Mouse (Mus musculus) liver, postnatal 0 days (tissue): ENCODE measurements around the gene Syna. TPM values are rescaled to one million over a fixed set of nuclear protein-coding genes. Genes with fewer than 3 reads are reported as not detected.

Source experiments
- ATAC-seq: fragments of 200-750 bp; cut with Nextera tagmentation; 2 replicates; pipeline ENCODE4 v1.8.0; 2017; ENCODE audit warnings: mild to moderate bottlenecking, moderate library complexity
- DNase-seq: peaks from one replicate; pipeline ENCODE4 v3.0.0-alpha.2; 2016
- H3K27ac ChIP-seq: fragments of 300-500 bp; sonication (generic); 2 replicates; pipeline ENCODE4 v1.5.1; 2014; ENCODE audit warnings: antibody characterized with exemption, moderate library complexity, mild to moderate bottlenecking, low read depth
- H3K27me3 ChIP-seq: fragments of 300-500 bp; sonication (generic); 2 replicates; pipeline ENCODE4 v1.6.1; 2014; ENCODE audit warnings: low read length, control low read depth, mixed read lengths; ENCODE audit not compliant: insufficient read depth
- H3K36me3 ChIP-seq: fragments of 300-500 bp; sonication (generic); replicated peaks from 2 replicates; pipeline ENCODE4 v1.6.1; 2014; ENCODE audit warnings: mild to moderate bottlenecking, control low read depth, low read length, moderate library complexity, mixed read lengths; ENCODE audit not compliant: insufficient read depth
- H3K4me1 ChIP-seq: fragments of 300-500 bp; sonication (generic); 2 replicates; pipeline ENCODE4 v1.6.1; 2014; ENCODE audit warnings: antibody characterized with exemption, mild to moderate bottlenecking, control low read depth; ENCODE audit not compliant: insufficient read depth
- H3K4me2 ChIP-seq: fragments of 300-500 bp; sonication (generic); 2 replicates; pipeline ENCODE4 v1.6.1; 2014; ENCODE audit warnings: low read depth, mild to moderate bottlenecking, low read length, moderate library complexity, mixed read lengths
- H3K4me3 ChIP-seq: fragments of 300-500 bp; sonication (generic); 2 replicates; pipeline ENCODE4 v1.5.1; 2014; ENCODE audit warnings: low read depth, low read length
- H3K9ac ChIP-seq: fragments of 300-500 bp; sonication (generic); replicated peaks from 2 replicates; pipeline ENCODE4 v1.6.1; 2014; ENCODE audit warnings: mild to moderate bottlenecking, moderate library complexity
- H3K9me3 ChIP-seq: fragments of 300-500 bp; sonication (generic); 2 replicates; pipeline ENCODE4 v1.6.1; 2016; ENCODE audit warnings: mild to moderate bottlenecking, control low read depth, low read length, mixed read lengths
- CTCF ChIP-seq: sonication (generic); IDR thresholded peaks from 2 replicates; pipeline ENCODE4 v1.5.1; 2016; ENCODE audit warnings: antibody characterized with exemption, low read depth
- EP300 ChIP-seq: IDR thresholded peaks from 2 replicates; pipeline ENCODE4 v1.6.1; 2016; ENCODE audit warnings: antibody characterized with exemption, low read depth, mild to moderate bottlenecking
- WGBS: fragments of 180-500 bp; shearing (Covaris S2); extraction: QIAGEN DNeasy Blood & Tissue Kit; methylation state at CpG from one replicate; pipeline ENCODE4 v1.1.7; 2014; ENCODE audit not compliant: insufficient replicate concordance; 5-methylcytosine and 5-hydroxymethylcytosine counted together
- polyA plus RNA-seq: library from polyadenylated mRNA; unstranded; fragments of >200 nt; fragmentation: Nextera tagmentation; extraction: Ambion mirVana; gene quantifications from 2 replicates; pipeline ENCODE4 v1.2.1, GENCODE M21; 2015

Syna gene
- polyA plus RNA-seq, 1 experiment from 2014 or later = not detected

- H3K9ac ChIP-seq = no peak overlapping the region
- DNase-seq = no peak
- H3K9me3 ChIP-seq = no peaks in the 10 kb centered on the region
- H3K36me3 ChIP-seq = no peaks in the 10 kb centered on the region
- ATAC-seq = no peak
- peaks cover 15% of the 10 kb centered on the region for H3K4me1 ChIP-seq
- no peaks in the 10 kb centered on the region for H3K27me3 ChIP-seq
- no peak overlapping the region for H3K4me3 ChIP-seq
- H3K4me2 ChIP-seq = no peak overlapping the region
- TF ChIP-seq CTCF (no peak), EP300 (no peak)
- WGBS = 77% methylated on average over 6 of the region's 6 CpGs
- no peak overlapping the region for H3K27ac ChIP-seq
Measured at GRCm38 (mm10) chr5:134540881-134541280, 19.1 kb downstream of the Syna start.

- Histone ChIP-seq H3K27ac (peak overlapping the region; percentile 66), H3K36me3 (no peaks in the 10 kb centered on the region), H3K27me3 (no peaks in the 10 kb centered on the region), H3K9me3 (no peaks in the 10 kb centered on the region), H3K4me1 (peaks cover 15% of the 10 kb centered on the region), H3K9ac (no peak overlapping the region), H3K4me3 (no peak overlapping the region), H3K4me2 (no peak overlapping the region)
- TF ChIP-seq CTCF (0 out of 2 replicates have a peak, but pooled peaks have one; percentile 2), EP300 (no peak)
- peak; percentile 83 for ATAC-seq
- WGBS = 10% methylated on average over 3 of the region's 3 CpGs
- DNase-seq = peak; percentile 68
Measured at GRCm38 (mm10) chr5:134539891-134540290, 20.1 kb downstream of the Syna start.

GRCm38 (mm10) chr5:134536036-134536435 is 23.9 kb downstream of the Syna start:
- Histone ChIP-seq H3K9me3 (no peaks in the 10 kb centered on the region), H3K4me1 (peaks cover 10% of the 10 kb centered on the region), H3K36me3 (no peaks in the 10 kb centered on the region; the same call in 1 of the 2 replicates), H3K4me2 (no peak overlapping the region), H3K27me3 (no peaks in the 10 kb centered on the region), H3K4me3 (no peak overlapping the region), H3K27ac (no peak overlapping the region), H3K9ac (no peak overlapping the region)
- no peak for DNase-seq
- 75% methylated on average over 6 of the region's 6 CpGs for whole genome bisulfite sequencing
- no peak for TF ChIP-seq CTCF
- ATAC-seq = no peak

GRCm38 (mm10) chr5:134532417-134532816 is 27.6 kb downstream of the Syna start:
- H3K27ac ChIP-seq = no peak overlapping the region
- no peak overlapping the region for H3K4me3 ChIP-seq
- peak; percentile 36 for DNase-seq
- no peaks in the 10 kb centered on the region; the same call in 1 of the 2 replicates for H3K36me3 ChIP-seq
- no peak overlapping the region for H3K4me2 ChIP-seq
- 75% methylated on average over 6 of the region's 6 CpGs for WGBS
- peak; percentile 70 for ATAC-seq
- no peak for TF ChIP-seq CTCF
- no peak for TF ChIP-seq EP300
- H3K9me3 ChIP-seq = no peaks in the 10 kb centered on the region
- H3K4me1 ChIP-seq = peaks cover 5% of the 10 kb centered on the region; the same call in 1 of the 2 replicates
- no peaks in the 10 kb centered on the region for H3K27me3 ChIP-seq
- H3K9ac ChIP-seq = no peak overlapping the region

- no peak overlapping the region for H3K27ac ChIP-seq
- DNase-seq (no peak), ATAC-seq (no peak)
- no peak overlapping the region for H3K9ac ChIP-seq
- H3K27me3 ChIP-seq = no peaks in the 10 kb centered on the region
- 80% methylated on average over 9 of the region's 9 CpGs for WGBS
- no peaks in the 10 kb centered on the region for H3K9me3 ChIP-seq
- H3K4me2 ChIP-seq = no peak overlapping the region
- TF ChIP-seq CTCF (no peak), EP300 (no peak)
- H3K4me1 ChIP-seq = peaks cover 5% of the 10 kb centered on the region; the same call in 1 of the 2 replicates
- H3K36me3 ChIP-seq = no peaks in the 10 kb centered on the region; the same call in 1 of the 2 replicates
- no peak overlapping the region for H3K4me3 ChIP-seq
Measured at GRCm38 (mm10) chr5:134531585-134531984, 28.4 kb downstream of the Syna start.

- Histone ChIP-seq H3K27me3 (no peaks in the 10 kb centered on the region), H3K4me2 (no peak overlapping the region), H3K4me1 (peaks cover 5% of the 10 kb centered on the region; the same call in 1 of the 2 replicates), H3K36me3 (no peaks in the 10 kb centered on the region; the same call in 1 of the 2 replicates), H3K9me3 (no peaks in the 10 kb centered on the region), H3K27ac (no peak overlapping the region), H3K9ac (no peak overlapping the region), H3K4me3 (no peak overlapping the region)
- TF ChIP-seq EP300 = no peak
- no peak for TF ChIP-seq CTCF
- ATAC-seq (no peak), DNase-seq (no peak)
- 74% methylated on average over 7 of the region's 7 CpGs for WGBS
Measured at GRCm38 (mm10) chr5:134530830-134531229, 29.1 kb downstream of the Syna start.

GRCm38 (mm10) chr5:134528488-134528887 is 31.5 kb downstream of the Syna start:
- no peak for ATAC-seq
- H3K9ac ChIP-seq = no peak overlapping the region
- WGBS = 62% methylated on average over 9 of the region's 9 CpGs
- DNase-seq = no peak
- TF ChIP-seq CTCF (no peak), EP300 (no peak)
- no peaks in the 10 kb centered on the region for H3K9me3 ChIP-seq
- H3K4me1 ChIP-seq = peaks cover 5% of the 10 kb centered on the region; the same call in 1 of the 2 replicates
- no peak overlapping the region for H3K4me3 ChIP-seq
- no peak overlapping the region for H3K27ac ChIP-seq
- no peaks in the 10 kb centered on the region; the same call in 1 of the 2 replicates for H3K36me3 ChIP-seq
- H3K4me2 ChIP-seq = peak overlapping the region; percentile 29; the same call in 1 of the 2 replicates
- H3K27me3 ChIP-seq = no peaks in the 10 kb centered on the region
